ENCODE assay signal across 27 mouse cellular contexts in genomic region chr12:109090041-109090440, GRCm38 (mm10). TPM values are rescaled to one million over a fixed set of nuclear protein-coding genes. Genes with fewer than 3 reads are reported as not detected.
DNase-seq lines count a peak whose midpoint lies in the region; ATAC-seq and TF ChIP-seq lines count a peak whose summit lies in the region.
"Had no signal": no experiment of that assay in that cellular context is flagged by ENCODE, and none has a peak within 500 bp of the region (broad histone marks: within the 10 kb centered on the region; RNA-seq: fewer than 3 reads in every experiment).

No protein-coding gene starts in this region.

- H3K9me3 ChIP-seq in kidney, embryonic 16.5 days (ENCODE audit: low read length): no peaks in the 10 kb centered on the region
- H3K9me3 ChIP-seq in E14TG2a.4 (ENCODE audit: low read length): peaks cover 13% of the 10 kb centered on the region; the same call in 1 of the 2 replicates
- H3K9me3 ChIP-seq: embryonic facial prominence, embryonic 15.5 days; forebrain, embryonic 12.5 days; hindbrain, embryonic 10.5 days; intestine, embryonic 15.5 days; midbrain, embryonic 10.5 days; midbrain, embryonic 15.5 days had no signal

- H3K4me3 ChIP-seq in kidney, embryonic 16.5 days (ENCODE audit: low read length): no peak overlapping the region
- H3K4me3 ChIP-seq in E14TG2a.4 (replicated peaks; ENCODE audit: low read length): peak overlapping the region; percentile 20; the same call in 1 of the 2 replicates
- H3K4me3 ChIP-seq: embryonic facial prominence, embryonic 15.5 days; forebrain, embryonic 12.5 days; heart, adult 2 months; heart, embryonic 12.5 days; hindbrain, embryonic 10.5 days; intestine, embryonic 15.5 days; midbrain, embryonic 10.5 days; midbrain, embryonic 15.5 days had no signal

- no peaks in the 10 kb centered on the region for H3K4me1 ChIP-seq in kidney, embryonic 16.5 days (ENCODE audit: insufficient read depth, low read length)
- H3K4me1 ChIP-seq in E14TG2a.4 (replicated peaks; ENCODE audit: low read depth, low read length): peaks cover 8% of the 10 kb centered on the region
- H3K4me1 ChIP-seq: heart, embryonic 12.5 days; intestine, embryonic 15.5 days; midbrain, embryonic 15.5 days had no signal

- no peaks in the 10 kb centered on the region for H3K36me3 ChIP-seq in kidney, embryonic 16.5 days (ENCODE audit: insufficient read depth, low read length)
- no peaks in the 10 kb centered on the region for H3K36me3 ChIP-seq in E14TG2a.4 (ENCODE audit: insufficient read depth, low read length)
- H3K36me3 ChIP-seq: embryonic facial prominence, embryonic 15.5 days; forebrain, embryonic 12.5 days; heart, embryonic 12.5 days; hindbrain, embryonic 10.5 days; intestine, embryonic 15.5 days; midbrain, embryonic 10.5 days; midbrain, embryonic 15.5 days had no signal

- TF ChIP-seq CTCF in E14TG2a.4 (conservative IDR thresholded peaks at IDR 0.05; ENCODE audit: low read length): no peak

- peak; percentile 78; the same call in 1 of the 2 replicates for ATAC-seq in kidney, embryonic 16.5 days (ENCODE audit: low FRiP score, low TSS enrichment)
- ATAC-seq: forebrain, postnatal 0 days; intestine, embryonic 15.5 days; midbrain, embryonic 15.5 days had no signal

- no peaks in the 10 kb centered on the region for H3K27me3 ChIP-seq in kidney, embryonic 16.5 days (ENCODE audit: insufficient read depth, low read length)
- peaks cover 16% of the 10 kb centered on the region for H3K27me3 ChIP-seq in E14TG2a.4 (ENCODE audit: insufficient read depth, low read length)
- H3K27me3 ChIP-seq: CH12.LX; embryonic facial prominence, embryonic 15.5 days; forebrain, embryonic 12.5 days; heart, embryonic 12.5 days; intestine, embryonic 15.5 days; midbrain, embryonic 15.5 days had no signal

- no peak for DNase-seq in kidney, adult 18-20 months
- peak; percentile 28 to 49 for DNase-seq in B cell, adult 2 months
- peak; percentile 67 for DNase-seq in retina, embryonic 14.5 days (ENCODE audit: low spot score)
- no peak for DNase-seq in MN1 (ENCODE audit: low spot score)
- DNase-seq in heart, postnatal 25 days (ENCODE audit: low spot score): no peak
- DNase-seq: adrenal gland, postnatal 25 days; cerebellum, adult 11-12 months; forebrain, postnatal 0 days; heart, adult 2 months; kidney, adult 9 months; liver; lung, adult 2 months; lung, postnatal 10 days; right cerebral cortex, postnatal 14 days had no signal

- intact Hi-C loops in heart, postnatal 25 days (cut with DNase I): no loop called here

- 59% methylated on average over 14 of the region's 14 CpGs for WGBS in kidney, embryonic 16.5 days

- no peak overlapping the region for H3K4me2 ChIP-seq in kidney, embryonic 16.5 days (replicated peaks; ENCODE audit: low read depth, low read length)
- H3K4me2 ChIP-seq: embryonic facial prominence, embryonic 15.5 days; forebrain, embryonic 12.5 days; heart, embryonic 12.5 days; intestine, embryonic 15.5 days; midbrain, embryonic 15.5 days had no signal

- H3K27ac ChIP-seq in kidney, embryonic 16.5 days (ENCODE audit: low read length): no peak overlapping the region
- H3K27ac ChIP-seq: embryonic facial prominence, embryonic 15.5 days; forebrain, embryonic 12.5 days; heart, adult 2 months; intestine, embryonic 15.5 days; liver, embryonic 14.5 days; macrophage; midbrain, embryonic 10.5 days; midbrain, embryonic 15.5 days had no signal

- H3K9ac ChIP-seq in kidney, embryonic 16.5 days (replicated peaks; ENCODE audit: low read length): no peak overlapping the region
- H3K9ac ChIP-seq: embryonic facial prominence, embryonic 15.5 days; forebrain, embryonic 12.5 days; forebrain, postnatal 0 days; heart, embryonic 12.5 days; intestine, embryonic 15.5 days; liver, embryonic 14.5 days; midbrain, embryonic 15.5 days had no signal

RNA-seq across cellular contexts. Expression of gene Begain, which starts 22.0 kb away (rescaled TPM):
- polyA plus RNA-seq in kidney, embryonic 16.5 days (2015; fragmentation: Nextera tagmentation; extraction: Ambion mirVana): 3.4 and 3.7 TPM in 2 replicates
- total RNA-seq in heart, postnatal 25 days (2021): under 1 TPM; 0.31 to 0.36 TPM
- total RNA-seq: MEL had no signal
- polyA plus RNA-seq: macrophage had no signal

Comparison
In these comparisons a context has a peak if more than half of its experiments do, and no peak if none do; other contexts are left out.
1. DNase-seq: peak in B cell, adult 2 months (2 of 2) and retina, embryonic 14.5 days (single experiment); none in kidney, adult 18-20 months (single experiment), MN1 (single experiment) and heart, postnatal 25 days (single experiment).